Mouse (Mus musculus) stomach, postnatal 0 days (tissue): ENCODE results near the gene Sptan1.

ENCODE experiments used
- CTCF ChIP-seq: IDR thresholded peaks from 2 replicates; pipeline ENCODE4 v1.5.1; 2016; ENCODE audit warnings: antibody characterized with exemption, low read depth, mild to moderate bottlenecking, moderate library complexity
- EP300 ChIP-seq: optimal IDR thresholded peaks from 2 replicates; pipeline ENCODE3; 2016; ENCODE audit warnings: antibody characterized with exemption

DNA sequence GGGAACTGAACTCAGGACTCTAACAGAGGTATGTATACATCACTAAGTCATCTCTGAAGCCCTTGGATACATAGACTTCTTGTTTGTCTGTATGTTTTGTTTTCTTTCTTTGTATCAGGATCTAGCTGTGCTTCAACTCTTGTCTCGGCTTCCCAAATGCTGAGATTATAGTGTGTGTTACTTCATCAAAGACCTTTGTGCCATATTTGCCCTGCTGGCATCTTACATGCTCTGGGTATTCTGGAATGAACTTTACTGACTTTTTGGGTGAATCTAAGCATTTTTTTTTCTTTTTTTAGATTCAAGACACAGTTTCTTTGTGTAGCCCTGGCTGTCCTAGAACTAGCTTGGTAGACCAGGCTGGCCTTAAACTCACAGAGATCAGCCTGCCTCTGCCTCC lies 15.3 kb downstream of the Sptan1 start:
- TF ChIP-seq EP300 (no peak), CTCF (no peak)
